Mouse (Mus musculus) kidney, postnatal 14 days (tissue): ENCODE data around the gene Rai14.

ENCODE experiments used
- DNase-seq: peaks from one replicate; pipeline ENCODE4 v3.0.0; 2022; ENCODE audit warnings: mixed read lengths

Rai14 gene

DNA sequence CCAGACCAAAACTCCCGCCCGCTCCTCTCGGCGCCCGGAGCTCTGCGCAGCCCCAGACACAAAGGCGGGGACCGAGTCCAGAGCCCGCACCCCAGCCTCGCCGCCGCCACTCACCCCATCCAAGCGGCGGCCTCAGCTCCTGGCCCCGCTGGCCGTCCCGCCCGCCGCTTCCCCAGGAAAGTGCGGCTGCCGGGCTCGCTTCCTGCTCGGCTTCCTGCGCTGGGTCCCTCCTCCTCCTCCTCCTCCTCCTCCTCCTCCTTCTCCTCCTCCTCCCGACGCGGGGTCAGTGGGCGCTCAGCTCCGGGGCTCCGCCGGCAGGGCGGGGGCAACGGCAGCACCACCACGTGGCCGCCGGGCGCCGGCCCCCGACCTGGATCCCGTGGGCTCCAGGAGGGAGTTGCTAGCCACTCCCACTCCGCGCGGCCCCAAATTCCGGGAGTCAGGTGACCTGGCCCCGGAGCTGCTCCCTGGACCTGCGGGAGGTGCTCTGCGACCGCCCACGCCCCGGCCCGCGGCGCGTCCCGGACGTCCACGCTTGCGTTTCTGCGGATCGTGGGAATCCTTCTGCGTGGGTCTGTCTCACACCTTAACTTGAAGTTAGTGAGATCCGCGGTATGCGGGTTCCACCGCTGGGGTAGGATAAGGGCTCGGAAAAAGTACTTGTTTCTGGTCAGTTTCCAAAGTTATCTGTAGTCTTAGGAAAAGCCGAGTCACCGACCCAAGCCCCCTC is at the start of gene Rai14:
Gene Rai14, minus strand, starts transcription at position 216 of the 730 bp plus-strand sequence.
- peak; percentile 93 for DNase-seq

DNA sequence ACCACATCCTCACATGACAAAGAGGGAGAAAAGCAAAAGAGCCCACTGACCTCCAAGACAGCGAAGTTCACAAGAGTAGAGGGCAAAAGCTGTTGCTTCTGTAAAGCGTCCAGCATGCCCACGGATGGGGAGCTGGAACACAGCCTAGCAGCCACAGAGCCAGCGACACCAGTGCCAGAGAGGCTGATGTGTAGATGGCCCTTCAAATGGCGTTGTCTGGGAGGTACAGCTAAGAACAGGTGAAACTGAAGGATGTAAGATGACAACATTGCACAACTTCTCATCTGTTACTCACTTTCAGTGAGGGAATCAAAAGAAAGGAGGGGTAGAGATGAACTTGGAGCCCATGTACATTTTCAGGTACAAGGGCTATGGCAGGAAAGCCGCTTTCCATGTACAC is 47.0 kb upstream of the Rai14 start:
- DNase-seq, result no peak

DNA sequence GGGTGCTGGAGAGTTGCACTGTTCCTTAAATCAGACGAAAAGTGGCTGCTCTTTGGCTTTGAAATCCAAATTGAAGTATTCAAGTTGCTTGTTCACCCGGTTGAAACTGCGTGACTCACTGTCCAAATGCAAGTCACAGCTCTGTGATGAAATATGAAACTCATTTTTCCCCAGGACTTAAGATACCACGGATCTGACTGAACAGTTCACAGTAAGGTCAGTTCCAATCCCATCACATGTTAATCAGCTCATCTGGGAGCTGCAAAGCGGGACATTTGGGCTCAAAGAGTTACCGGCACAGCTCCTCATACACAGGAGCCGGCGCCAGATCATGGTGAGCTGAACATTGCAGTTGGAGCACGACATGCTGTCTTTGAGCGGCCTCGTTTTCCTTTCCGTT is 45.6 kb upstream of the Rai14 start:
- DNase-seq, result no peak

DNA sequence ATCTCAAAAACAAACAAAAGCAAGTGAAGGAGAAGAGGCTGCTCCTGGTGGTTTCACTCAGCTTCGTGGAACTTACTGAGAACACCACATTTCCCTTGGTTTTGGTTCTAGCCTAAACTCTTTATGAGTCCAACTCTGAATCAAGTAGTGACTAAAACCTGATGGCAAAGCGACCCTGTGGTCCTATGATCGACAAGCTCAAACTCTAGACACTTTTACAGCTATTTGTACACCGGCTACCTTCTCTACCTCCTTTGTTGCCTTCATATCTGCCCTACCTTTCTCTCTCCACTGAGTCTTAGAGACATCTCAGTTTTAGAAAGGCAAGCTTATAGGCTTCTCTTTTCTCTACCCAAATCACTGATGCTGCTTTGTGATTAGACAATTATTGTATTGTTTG is 45.0 kb upstream of the Rai14 start:
- DNase-seq, result no peak

DNA sequence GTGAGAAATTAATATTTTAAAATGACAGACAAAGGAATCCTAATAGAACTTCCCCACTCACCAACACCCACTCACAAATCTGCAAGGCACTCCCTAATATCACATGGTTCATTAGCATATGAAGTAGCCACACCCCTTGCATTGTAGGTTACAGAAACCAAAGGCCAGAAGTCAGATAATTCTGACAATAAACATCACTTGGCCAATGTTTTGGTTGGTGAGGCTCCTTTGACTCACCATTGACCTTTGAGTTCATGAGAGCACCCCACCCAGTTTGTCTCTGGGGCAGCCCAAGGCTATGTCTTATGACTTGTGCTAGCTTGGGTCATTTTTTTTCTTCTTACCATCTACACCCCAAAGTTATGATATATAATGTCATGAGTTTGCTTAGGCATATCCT is 44.4 kb upstream of the Rai14 start:
- DNase-seq, result no peak

DNA sequence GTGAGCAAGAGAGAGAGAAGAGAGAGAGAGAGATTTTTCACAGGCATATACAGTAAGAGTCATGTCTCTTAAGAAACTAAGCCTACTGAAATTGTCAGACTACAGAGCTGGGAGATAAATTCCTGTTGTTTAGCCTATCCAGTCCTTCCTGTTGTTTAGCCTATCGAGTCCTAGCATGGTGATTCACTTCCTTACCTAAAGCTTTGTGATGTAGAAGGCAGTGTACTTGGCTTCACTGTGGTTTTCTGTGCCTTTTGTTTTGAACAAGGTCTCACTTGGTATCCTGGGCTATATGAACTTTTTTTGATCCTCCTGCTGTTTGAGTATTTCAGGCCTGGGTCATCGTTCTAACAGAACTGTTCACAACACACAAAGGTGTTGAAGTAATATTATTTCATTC is 36.7 kb upstream of the Rai14 start:
- DNase-seq, result no peak

DNA sequence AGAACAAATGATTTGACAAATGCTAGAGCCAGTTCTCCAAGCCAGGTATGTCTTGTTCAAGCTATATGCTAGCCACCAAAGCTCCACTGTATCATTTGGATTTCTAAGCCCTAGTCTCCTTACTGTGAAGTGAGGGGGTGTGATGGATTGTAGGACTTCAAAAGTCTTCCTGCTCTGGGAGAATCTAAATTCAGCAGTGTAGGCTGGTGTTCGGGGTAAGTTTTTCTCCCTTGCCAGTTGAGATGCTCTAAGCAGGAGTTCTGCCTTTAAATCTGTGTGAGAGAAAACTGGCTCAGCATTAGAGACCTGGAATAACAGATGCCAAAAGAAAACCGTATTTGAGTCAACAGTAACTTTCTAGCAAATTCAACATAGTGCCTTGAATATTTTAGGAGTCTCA is 35.9 kb upstream of the Rai14 start:
- DNase-seq, result no peak

DNA sequence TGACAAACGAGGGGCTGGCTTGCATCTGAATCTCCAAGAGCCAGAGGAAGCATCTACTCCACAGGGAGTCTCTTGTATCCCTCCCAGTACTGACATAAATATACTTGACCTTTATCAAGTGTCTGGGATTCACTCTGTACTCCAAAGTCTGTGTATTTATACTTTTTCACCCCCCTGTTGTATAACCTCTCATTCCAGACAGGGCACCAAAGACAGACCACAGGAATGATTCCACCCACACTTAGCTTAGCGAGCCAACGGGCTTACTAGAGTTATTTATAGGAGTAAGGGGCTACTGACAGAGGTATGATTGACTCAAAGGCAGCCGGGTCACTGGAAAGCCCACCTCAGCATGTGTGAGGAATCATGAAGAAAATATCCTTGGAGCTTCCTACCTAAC is 35.3 kb upstream of the Rai14 start:
- DNase-seq, result no peak

DNA sequence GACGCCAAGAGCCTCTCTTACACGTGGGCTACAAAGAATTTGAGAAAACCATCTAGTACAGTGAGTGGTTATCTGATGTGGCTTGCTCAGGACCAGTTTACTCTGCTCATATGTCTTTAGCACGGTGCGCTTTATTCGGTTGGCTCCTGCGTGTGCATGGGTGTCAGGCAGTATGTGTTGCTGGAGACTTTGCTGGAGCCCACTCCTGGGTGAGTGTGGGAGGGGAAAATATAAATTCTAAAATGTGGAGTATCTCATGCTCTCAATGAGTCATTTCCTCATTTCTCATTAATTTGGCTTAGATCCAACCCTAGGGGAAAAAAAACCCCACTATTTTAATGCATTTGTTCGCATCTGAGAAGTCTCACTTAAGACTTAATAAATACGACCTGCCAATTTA is 33.2 kb upstream of the Rai14 start:
- no peak for DNase-seq

DNA sequence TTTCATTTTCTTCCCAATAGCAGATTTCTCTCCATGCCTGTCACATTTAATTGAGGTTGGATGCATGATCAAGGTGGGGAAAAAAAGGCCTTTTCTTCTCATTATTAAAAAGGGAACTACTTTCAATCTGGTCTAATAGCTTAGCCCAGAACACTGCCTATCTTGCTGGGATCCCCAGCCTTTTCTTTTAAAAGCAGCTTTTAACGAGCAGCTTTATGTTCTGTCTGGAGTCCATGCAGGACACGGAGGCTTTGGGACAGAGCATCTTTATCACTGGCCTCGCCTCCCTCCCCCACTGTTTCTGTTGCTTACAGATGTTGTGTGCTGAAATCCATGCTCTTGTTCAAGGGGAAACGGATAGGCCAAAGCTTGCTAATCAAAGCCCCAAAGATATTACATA is 32.8 kb upstream of the Rai14 start:
- no peak for DNase-seq

DNA sequence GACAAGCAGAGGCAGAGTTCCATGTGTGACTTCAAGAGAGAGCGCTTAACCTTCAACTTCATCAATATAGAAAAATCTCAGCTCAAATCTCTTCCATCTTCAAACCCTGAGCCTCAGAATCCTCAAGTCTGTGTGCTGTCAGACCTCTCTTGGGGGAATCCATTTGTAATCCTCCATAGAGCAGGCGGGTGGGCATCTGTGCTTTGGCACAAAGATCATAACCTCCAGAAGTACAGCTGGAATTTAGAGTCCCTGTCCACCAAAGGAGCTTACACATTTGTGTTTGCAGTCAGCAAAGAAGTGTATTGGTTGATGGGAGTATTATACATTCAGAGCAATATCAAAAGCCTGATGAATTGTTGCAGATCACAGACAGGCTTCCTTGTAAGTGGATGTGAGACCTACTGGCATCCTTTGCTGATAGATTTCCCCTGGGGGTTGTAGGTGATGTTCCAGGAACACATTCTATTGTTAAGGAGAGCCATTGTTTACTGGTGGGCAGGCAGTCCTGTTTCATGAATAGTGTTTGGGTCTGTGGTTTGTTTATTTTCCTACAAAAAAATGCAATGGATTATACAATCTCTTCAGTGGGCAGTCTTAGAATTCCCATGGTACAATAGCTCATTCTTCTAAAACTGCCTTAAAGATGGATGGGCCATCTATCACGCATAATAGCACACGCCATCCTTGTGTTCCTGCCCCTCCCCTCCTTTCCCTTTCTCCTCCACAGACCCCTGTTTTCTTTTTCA is 32.1 kb upstream of the Rai14 start:
- DNase-seq, result peak; percentile 18

DNA sequence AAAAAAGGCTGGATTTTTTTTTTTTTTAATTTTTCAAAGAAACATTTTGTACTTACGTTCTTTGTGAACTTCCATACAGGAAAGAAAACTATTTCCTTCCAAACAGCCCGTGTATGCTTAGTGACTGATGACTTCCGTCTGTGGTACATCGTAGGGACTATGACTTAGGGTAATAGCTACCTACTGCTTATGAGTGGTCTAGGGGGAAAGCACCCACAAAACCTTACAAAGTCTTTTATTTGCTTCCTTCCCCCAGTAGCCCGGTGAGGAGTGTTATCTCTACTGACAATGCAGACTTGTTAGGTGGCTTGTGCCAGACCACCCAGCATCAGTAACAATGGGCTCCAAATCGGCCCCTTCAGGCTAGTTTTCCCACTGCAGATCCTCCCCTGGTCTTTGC is 28.0 kb upstream of the Rai14 start:
- DNase-seq, result peak; percentile 19

DNA sequence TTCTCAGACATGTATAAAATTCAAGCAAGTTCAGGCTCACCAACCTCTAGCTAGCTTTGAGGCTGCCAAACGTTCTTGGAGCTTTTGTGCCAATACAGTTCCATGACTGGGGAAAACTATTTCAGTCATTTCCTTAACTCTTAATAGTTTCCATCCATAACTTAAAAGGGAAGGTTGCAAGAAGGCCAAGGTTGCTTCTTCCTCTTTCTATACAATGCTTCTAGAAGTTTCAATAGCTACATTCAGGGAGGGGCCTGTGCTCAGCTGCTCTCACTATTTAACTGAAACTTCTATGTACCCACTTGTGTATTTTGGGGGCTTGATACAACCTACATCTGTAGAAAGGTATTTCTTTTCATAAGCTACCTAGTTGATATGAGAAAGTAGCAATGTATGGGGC is 24.9 kb upstream of the Rai14 start:
- DNase-seq, result no peak

DNA sequence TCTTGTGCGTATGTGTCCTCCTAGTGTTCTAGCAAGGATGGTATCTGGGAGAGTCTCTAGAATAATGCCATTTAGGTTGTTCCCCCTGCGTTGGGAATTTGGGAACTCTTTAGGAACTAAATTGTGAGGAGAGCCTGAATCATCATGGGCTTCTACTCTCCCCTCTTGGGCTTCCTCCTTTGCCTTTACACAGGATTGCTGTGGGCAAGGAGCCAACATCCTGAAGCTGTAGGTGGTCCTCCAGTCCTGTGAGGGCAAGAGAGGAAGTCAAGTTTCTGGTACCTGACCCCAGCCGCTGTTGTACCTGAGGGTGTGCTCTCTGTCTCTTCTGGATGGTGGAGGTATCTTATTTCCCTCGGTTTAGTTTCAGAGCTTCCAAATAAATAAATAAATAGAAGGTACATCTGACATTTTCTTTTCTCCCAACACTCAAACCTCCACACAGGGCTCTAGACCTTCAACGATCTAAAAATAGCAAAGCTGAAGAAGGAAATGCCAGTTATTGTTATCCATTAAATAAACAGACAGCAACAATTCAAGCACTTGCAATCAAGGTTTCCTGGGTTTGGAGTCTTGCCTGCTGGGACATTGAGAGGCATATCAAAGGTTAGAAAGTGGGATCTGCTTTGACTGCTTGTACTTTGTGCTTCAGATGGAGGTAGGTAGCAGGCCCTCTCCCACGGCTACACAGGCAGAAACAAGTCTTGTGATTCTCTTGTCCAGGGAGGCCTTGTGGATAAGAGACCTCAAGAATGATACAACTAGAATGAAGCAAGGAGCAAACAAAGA is 24.1 kb upstream of the Rai14 start:
- peak; percentile 31 for DNase-seq

DNA sequence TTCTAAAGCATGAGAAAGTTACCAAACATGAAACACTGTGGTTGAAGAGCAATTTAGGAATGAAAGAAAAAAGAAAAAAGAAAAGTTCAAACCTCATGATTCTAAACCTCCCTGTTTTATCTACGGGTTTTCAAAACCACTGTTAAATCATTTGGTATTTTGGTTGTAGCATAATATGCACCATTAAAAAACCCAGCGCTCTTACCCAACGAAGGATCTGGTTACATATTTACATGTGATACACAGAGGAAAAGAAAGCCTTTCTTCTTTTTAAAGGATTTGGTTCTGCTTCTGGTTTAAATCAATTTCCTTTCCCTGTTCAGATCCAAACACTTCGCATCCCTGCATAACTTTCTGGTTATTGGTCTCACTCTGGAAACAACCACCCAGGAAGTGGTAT is 21.5 kb upstream of the Rai14 start:
- DNase-seq, result no peak

DNA sequence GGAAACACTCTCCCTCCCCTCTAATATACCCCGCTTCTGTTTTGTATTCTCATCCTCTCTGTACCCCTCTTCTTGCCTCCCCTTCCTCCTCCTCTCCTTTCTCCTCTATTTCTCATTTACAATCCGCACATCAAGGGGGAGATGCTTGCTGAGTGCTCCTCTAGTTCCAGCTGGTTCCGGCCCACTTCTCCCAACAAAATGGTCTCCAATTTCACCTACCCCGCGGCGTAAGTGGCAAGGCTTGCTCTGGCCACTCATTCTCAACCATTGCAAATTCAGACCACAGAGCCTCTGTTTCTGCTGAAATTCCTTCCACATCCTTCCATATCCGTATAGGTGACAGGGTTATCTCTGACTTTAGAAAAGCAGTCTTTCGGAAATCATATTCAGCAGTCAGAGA is 20.8 kb upstream of the Rai14 start:
- DNase-seq, result no peak

DNA sequence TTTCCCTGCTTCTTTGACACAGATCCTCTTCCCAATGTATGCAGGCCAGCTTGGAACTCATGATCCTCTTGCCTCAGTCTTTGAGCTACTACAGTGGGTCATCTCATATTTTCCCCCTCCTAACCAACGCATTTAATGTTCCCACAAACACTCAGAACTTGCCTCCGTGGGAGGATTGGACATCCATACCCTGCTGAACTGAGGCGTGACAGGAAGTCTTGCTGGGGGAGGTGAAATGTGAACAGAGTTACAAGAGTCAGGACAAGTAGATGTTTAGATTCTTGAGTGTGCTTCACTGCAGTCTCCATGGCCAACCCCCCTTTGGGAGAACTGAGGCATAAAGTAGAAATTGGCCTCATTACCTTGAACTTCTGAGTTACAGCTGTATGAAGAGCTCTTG is 17.0 kb upstream of the Rai14 start:
- no peak for DNase-seq

DNA sequence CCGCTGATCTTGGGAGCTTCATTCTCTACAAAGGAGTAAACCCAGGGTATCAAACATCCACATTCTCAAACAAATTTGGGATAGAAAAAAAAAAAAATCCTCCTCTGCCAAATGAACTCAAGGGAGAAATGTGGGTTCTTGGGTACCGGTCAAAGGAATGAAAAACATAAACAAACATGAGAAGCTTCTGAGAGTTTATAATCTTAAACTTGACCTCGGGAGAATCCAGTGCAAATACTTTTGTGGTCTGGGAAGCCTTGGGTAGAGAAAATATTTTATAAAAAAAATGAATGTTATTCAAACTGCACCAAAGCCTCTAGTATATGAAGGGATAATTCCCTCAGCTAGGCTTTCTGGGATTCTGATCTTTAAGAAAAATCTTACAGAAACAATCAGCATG is 11.8 kb upstream of the Rai14 start:
- no peak for DNase-seq

DNA sequence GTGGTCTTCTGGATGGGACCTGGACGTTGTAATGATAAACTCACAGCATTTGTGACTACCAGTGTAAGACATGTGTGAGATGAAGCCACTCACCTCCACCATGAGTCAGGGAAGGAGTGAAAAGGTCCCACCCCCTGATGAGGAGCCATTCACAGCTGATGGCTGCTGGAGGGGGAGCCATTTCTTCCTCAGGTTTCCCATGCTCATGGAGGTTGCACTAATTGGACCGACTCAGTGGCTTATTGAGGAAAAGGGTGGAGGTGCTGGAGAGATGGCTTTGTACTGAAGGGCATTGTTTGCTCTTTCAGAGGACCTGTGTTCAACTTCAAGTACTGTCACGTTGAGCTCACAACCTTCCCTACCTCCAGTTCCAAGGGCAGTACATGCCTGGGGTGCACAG is 10.4 kb upstream of the Rai14 start:
- DNase-seq, result no peak

DNA sequence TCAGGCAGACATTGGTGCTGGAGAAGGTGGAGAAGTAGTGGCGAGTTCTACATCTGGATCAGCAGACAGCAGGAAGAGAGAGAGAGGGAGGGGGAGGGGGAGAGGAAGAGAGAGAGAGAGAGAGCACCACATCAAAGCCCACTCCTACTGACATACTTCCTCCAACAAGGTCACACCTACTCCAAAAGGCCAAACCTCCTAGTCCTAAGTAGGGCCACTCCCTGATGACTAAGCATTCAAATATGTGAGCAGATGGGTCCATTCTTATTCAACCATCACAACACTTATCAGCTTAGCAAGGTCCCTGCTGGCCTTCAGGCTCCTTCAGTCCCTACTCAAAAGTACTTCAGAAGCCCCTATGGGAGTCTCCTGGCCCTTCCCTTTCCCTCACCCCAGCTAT is 9.1 kb upstream of the Rai14 start:
- DNase-seq, result no peak

DNA sequence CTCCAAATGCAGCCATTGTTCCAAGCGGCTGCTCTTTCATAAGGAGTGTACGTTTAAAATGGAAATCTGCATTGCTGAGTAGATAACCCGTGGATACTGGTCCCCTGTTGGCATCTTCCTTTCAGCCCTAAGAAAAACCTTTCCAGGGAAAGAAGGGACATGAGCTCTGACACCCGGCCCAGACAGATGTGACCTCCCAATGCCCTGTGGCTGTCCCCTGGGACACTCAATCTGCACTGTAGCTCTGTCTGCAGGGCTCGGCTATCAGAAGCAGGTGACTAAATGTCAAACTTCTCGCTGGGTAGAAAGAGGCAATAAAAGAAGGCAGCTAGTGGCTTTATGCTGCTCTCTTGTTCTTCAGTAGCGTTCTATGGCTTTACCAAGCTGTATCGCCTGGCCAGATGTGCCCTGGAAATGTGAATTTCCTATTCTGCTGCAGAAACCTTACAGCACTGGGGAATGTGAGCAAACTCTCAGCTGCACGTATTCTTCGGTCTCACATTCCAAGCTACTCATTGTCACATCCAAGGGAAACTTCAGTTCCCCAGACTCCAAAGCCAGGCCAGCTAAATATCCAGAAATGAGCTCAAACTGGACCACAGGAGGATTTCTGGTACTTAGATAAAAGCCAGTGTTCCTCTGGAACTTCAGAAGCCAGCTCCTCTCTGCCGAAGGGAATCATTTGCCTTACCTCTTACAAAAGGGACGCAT is 8.4 kb upstream of the Rai14 start:
- no peak for DNase-seq

DNA sequence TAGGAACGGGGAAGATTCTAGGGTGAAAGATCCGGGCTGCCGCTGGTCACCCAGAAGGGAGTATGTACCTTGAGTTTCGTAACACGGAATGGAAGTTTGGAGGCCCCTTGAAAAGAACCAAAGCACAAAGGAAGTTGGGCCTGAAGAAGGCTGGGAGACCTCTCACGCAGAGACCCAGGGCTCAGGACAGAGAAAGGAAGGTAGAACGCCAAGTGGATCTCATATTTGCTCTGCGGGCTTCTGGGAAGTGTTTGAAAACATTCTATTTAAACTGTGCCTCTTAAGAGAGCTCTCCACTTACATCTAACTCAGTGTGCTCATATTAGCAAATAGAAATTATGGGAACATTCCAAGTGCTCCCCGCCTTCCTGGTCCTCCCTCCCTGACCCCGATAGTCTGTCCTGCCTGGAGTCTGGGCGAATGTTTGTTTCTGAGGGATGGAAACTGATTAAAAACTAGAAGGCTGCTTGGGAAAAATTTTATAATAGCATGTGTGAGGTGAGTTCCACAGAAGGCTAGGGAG is 6.9 kb upstream of the Rai14 start:
- DNase-seq, result no peak

DNA sequence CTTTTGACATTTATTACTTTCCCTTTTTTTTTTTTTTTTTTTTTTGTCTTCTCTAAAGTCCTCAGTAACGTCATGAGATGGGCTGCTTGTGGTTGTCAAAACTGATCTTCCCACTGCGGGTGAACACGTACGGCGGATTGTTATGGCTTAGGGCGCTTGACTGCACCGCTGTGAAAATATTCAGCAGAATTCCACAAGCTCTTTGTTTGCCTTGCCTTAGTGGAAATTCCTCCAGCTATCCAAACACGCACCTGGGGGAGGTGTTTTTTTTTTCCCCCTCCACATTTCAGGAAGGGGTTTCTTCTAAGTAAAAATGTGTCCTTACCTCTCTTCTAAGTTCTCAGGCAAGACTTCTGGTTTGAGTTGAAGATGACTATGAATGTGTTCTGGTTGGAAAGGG is 6.2 kb upstream of the Rai14 start:
- DNase-seq, result no peak
